Mouse (Mus musculus) adrenal gland, postnatal 25 days (tissue): Measurements from ENCODE around the gene Tnfaip3. TPM values are rescaled to one million over a fixed set of nuclear protein-coding genes. Genes with fewer than 3 reads are reported as not detected.

Source experiments
- DNase-seq: peaks from one replicate; pipeline ENCODE4 v3.0.0; 2021; ENCODE audit warnings: mixed read lengths
- long read RNA-seq: library from polyadenylated mRNA; stranded (forward); transcript quantifications from one replicate; pipeline ENCODE4 v2.0.0, GENCODE M21; 2021
- total RNA-seq: library from RNA; stranded (reverse); gene quantifications from 2 replicates; pipeline ENCODE4 v1.2.3, GENCODE M21; 2021

Tnfaip3 gene
- total RNA-seq, result 3.3 and 6.5 TPM in 2 replicates
- long read RNA-seq, full-length matches to known transcripts, result 3 of 4 reads
- long read RNA-seq, partial matches to known transcripts, result 1 of 4 reads
- long read RNA-seq, other reads (novel, unspliced or antisense), result 0 of 4 reads

DNA sequence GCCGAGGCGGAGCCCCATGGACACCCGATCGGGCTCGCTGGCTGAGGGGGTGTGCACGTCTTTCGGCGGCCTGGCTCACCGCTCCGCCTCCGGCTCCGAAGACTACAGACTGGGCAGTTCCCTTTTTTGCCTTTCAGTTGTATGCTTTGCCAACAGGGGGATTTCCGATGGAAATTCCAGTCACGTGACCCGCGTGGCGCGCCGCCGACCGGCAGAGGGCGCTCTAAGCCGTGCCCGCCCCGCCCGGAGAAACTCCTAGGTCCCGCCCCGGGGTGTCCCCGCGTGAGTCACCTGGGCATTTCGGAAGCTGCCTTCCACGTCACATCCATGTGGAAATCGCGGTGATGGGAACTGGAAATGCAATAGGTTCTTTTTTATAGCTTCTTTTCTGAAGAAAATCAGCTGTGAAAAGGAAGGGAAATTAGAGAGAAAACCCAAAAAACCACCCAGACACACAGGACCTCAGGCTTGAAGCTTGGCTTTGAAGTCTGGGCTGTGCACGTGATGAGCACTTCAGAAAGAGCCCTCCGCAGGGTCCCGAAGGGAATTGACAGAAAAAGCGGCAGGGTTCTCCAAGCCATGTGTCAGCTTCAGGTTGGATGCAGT lies at the start of gene Tnfaip3:
Tnfaip3 (minus strand) TSS at position 401 of the 606 bp plus-strand sequence.
- DNase-seq, result peak; percentile 97

DNA sequence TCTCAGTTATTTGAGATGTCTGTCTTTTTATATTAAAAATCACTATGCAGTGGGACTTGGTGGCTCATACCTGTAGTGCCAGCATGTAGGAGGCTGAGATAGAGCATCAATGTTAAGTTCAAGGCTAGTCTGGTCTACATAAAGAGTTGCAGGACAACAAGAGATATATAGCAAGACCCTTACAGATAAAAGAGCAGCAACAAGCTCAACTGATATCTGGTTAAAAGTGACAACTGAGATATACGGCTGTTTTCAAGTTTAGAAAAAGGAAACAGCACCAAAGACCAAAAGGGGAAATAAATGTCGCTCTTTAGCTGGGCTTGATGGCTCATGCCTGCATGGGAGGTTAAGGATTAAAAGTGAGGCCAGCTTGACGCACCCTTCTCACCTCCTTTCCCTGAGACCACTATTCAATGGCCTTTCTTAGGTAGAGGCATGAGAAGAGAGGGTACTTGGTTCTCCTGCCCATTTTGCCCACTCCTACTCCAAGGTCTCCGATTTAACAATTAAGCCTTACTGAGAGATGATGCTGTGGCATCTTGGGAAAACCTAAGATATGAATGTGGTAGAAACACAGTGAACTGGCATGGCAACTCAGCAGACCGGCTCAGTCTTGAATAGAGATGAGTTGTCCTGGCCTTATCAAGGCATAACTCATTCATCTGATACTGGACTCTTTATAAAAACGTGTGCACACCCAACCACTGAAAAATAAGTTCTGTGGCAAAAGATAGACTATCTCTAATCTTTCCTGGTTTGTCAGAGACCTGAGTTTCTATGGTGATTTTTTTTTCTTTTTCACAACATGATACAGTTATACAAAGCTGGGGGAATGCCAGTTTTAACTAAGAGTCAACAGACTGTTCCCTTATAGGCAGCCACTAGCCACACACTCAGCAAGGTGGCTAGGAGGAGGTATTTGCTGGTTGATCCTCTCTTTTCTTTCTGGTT lies 49.5 kb upstream of the Tnfaip3 start:
- DNase-seq, result no peak

DNA sequence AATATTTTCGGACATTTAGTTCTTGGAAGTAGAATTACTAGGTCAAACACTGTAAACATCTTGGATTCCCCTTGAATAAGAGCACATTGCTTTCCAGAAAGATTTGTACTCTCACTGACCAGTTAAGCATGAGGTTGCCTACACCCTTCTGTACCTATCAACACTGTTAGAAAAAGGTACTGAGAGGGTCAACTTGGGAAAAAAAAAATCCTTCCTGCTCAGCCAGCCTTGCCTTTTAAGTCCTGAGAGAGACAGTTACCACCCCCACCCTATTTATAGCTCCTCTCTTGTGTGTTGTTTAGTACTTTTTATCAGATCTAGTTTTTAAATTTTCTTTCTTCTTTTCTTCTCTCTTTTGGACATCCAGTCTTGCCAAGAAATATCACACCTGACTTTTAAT lies 48.2 kb upstream of the Tnfaip3 start:
- no peak for DNase-seq

DNA sequence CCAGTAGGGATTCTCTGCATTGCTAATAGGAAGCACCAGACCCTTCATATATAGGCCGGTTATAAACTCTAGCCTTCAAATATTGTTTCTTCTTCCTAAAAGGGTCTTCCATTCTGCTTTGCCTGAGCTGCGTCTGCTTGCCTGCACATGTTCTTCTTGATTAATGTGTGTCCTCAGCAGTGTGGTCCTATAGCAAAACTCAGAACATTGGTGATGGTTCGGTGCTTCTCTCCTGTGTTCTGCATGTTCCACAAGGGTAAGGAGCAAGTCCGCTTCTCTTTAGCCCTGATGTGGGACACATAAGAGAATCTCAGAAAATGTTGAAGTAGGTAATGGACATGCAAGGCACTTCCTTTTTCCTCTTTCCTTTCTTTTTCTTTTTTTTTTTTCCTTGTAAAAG lies 47.8 kb upstream of the Tnfaip3 start:
- DNase-seq, result no peak

DNA sequence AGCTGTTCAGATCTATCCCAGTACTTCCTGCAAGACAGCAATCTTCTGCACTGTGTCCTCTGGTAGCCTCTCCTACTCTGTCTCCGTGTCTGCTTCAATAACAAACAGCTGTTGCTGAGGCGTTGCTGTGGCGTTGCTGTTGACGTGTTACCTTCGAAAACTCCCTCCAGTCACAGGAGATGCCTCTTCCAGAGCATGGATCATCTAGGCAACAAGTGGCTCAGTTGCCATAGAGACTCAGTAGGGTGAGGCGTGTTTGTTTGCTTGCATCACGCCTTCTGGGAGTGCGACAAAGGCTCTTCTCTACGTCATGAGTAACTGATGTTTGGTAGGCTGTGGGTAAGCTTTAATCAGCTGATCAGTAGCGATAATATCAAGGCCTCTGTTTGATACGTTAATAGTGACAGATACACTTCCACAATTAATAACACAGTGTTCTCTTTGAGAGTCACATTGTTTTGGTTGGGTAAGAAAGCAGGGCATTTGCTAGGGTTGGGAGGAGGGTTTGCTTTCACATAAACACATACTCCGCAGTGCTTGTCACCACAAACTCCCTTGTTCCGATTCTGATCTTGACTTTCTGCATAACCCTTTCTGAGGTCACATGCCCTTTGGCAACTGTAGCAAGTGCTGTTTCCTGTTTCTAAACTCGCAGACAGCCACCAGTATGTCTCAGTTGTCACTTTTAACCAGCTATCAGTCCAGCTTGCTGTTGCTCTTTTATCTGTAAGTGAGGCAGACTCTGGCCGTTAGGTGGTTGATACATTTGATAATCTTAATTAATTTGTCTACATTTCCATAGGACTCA lies 46.8 kb upstream of the Tnfaip3 start:
- DNase-seq, result no peak

DNA sequence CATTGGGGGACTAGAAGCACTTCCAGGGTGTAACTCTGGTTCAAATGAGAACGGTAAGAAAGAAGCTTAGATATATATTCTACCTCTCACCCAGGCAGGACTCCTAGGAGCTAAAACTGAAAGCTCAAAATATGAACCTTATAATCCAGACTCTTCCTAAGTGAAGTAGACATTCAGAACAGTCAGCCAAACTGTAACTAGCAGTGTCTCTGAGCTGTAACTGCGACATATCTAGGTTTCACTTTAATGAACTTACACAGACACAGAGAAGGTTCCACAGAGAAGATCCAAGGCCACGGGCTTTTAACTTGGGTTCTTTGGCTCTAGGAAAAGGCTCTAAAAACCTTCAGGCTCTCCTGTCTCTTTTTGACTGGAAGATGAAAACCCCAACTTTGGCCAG lies 45.7 kb upstream of the Tnfaip3 start:
- no peak for DNase-seq

DNA sequence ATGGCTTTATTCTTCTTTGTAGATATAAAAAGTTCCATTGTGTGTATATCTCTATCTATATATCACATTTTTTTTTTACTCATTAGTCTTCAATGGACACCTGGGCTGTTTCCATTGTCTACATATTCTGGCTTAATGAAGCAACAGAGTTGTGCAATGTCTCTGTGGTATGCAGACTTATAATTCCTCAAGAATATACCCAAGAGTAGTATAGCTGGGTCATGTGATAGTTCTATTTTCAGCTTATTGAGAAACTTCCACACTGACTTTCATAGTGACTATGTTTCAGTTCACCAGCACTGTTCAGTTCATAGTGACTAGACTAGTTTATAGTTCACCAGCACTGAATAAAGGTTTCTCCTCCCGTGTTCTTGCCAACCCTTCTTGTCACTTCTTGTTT lies 38.1 kb upstream of the Tnfaip3 start:
- DNase-seq, result no peak

DNA sequence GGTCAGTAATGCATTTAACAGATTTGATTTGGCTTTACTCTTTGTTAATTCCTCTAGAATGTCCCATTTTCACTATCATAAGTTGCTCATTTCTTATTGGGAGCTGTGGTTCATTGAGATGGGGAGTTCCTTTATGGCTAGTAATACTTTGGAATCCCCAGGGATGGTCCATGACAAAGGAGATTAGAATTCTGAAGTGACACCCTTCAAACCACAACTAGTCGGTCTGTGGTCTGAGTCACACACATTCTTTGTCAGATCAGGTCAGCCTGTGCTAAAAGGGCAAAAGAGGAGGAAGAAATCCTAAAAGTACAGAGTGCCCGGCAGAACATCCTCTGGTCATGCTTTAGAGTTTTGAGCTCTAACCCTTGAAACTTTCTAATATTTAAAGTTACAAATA lies 30.5 kb upstream of the Tnfaip3 start:
- DNase-seq, result no peak

DNA sequence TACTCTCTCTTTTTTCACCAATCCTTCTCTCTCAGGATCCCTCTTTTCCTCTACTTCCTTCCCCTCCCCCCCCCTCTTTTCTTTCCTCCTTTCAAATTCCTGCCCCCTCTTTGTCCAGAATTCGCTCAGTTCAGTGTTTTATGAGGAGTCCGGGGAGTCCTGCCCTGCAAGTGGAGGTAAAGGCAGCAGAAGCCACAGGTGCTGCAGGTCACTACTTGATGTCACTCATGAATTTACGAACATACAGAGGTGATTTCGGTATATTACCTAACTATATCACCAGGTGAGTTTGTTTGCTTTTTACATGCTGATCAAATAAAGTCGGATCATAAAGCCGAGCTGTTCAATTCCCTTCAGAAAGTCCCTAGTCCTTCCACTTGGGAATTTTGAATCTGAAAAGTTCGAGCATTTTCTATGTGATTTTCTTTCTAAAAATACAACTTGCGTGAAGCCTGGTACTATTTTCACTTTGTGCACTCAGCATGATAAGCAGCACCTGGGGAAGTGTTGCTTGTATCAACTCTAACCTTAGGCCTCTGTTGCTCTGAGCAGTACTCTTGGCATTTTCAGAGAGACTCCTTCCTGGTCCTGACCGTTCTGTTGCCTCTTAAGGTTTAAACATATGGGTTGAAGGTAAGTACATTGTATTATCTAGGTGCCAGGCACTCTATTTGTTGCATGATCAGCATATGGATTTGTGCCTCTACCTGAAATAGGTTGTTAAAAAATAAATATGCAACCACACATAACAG lies 29.5 kb upstream of the Tnfaip3 start:
- DNase-seq, result no peak

DNA sequence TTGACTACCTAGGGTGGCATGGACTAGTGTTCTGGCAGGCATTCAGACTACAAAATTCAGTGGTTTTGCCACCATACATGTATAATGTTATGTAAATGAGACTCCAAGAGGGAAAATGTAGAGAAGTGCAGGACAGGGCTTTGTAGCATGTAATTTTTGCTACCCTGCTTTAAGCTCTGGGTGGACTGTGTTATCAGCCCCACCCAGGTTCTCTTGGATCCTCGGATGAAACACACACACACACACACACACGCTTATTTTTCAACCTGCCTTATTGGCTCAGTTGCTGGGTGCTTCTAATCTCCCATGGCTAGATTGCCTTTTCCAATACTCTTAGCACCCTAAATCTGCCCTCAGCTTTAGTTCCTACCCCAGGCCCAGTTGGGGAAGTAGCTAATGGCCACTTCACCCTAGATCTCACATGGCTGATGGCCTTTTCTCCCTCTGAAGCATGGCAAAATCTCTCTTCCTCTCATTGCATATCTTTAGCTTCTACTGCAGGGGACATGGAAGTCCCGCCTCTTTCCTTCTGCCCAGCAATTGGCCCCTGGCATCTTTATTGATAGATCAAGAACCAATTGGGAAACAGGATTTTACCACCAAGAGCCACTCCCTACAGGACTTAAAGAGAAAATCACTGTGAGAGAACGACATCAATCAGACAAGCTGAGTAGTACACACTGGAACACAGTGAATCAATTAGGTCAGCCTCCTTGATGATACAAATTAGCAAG lies 28.2 kb upstream of the Tnfaip3 start:
- no peak for DNase-seq

DNA sequence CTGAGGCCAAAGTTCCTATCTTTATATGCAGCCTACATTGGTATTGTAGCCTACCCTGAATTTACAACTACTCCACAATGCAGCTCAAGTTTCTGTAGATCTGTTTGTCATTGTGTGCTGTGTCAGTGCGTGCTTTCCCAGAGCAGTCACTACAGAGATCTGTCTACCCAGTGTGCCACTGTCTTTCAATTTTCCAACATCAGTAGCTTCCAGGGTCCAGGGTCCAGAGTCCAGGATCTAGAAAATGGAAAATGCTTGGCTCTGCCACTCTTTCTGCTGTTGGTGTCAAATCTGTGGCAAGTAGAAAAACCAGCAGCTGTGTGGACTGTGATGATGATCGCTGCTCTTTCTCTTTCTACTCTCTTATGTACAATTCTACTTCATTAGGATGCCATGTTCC lies 24.7 kb upstream of the Tnfaip3 start:
- no peak for DNase-seq

DNA sequence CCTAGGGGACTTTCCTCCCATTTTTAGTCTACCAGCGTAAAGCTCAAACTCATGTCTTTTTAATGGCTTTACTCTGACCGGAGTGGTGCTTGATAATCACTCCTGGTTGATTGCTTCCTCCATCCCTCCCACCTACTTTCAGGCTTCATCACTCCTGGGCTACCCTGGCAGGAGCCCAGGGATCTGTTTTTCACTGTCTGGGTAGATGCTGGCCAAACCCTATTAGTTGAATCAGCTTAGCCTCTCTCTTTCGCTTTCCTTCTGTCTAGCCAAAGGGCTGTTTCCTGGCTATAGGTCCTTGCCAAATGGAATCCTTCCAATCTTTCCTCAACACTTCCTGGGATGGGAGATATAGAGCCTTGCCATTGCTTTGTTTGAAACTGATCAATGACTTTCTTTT lies 19.3 kb upstream of the Tnfaip3 start:
- DNase-seq, result no peak

DNA sequence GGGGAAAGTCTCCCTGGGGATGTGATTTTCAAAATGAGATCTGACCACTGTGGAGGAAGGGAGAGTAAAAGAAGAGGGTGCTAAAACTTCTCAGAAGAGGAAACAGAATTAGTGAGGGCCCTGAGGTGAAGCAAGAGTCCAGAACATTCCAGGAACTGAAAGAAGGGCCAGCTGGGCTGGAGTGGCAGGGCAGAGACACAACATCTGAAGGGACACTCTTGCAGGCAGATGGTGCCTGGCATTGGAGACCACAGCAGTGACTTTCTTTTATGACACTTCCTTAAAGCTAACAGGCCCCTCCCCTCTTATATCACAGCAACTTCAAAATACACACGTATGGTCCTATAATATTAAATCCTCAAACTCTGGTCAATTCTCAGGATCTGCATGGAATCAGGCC lies 18.2 kb upstream of the Tnfaip3 start:
- no peak for DNase-seq

DNA sequence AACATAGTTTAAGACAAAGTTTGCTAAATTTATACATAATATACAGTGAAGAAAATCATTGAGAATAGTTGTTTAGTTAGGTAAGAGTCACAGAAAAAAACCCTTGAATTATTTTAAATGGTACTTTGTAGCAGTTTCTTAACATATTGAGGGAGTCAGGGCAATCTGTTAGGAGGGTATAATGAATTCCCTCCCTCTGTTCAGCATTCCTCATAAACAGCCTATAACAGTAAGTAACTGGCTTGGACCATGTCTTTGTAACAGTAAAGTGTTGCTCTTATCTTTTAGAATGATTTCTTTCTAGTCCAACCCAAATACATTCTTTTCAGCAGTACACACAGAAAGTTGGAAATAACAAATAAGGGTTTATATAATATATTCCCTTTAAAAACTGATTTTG lies 16.4 kb upstream of the Tnfaip3 start:
- DNase-seq, result no peak

DNA sequence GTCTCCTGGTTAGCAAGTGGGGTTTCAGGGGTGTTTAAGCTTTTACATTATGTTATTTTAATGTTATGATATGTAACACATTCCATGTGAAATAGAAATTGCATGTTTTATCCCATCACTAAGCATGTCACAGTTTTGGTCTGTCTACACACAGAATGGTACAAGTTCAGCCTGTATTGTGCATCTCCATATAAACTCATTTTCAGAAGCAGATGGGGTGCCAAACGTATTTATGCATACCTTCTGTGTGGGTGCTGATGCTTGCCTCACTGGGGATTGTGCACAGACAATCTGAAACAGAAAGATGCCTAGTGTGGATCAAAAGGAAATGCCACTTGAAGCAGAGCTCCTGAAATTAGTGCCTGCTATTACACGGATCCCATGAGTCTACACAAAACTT lies 15.2 kb upstream of the Tnfaip3 start:
- DNase-seq, result no peak

DNA sequence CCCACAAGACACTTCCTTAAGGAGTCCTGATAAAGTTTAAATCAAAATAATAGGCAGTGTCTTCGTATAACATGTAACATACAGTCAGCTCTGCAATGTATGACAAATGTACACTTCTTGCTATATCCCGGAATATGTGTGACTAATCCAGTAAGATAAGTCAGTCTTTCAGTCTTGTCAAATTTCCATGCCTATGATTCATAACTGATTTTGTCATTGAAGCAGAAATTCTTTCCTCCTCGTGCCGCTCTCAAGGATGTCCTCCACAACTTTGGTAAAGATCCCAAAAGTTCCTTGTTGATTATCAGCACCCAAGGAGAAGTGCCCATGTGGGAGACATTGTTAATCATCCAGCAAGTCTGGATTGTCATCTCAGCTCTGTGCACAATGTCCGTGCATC lies 11.3 kb upstream of the Tnfaip3 start:
- no peak for DNase-seq

DNA sequence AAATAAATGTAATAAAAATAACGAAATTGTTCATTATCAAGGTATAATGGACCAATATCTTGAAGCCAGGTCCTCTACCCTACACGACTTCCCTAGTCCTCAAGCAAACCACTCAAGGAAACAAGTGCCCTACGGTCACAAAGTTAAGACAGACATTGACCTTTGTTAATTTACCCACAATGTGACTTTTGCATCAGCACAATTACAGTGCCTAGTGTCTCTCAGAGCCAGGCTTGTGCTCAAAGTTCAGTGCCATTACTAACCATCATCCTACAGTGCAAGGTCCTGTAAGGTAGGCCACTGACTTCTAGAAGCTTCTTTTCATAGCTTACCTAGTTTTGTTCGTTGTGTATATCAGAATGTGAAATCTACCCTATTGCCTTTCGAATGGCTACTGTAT lies 8.9 kb upstream of the Tnfaip3 start:
- DNase-seq, result no peak

DNA sequence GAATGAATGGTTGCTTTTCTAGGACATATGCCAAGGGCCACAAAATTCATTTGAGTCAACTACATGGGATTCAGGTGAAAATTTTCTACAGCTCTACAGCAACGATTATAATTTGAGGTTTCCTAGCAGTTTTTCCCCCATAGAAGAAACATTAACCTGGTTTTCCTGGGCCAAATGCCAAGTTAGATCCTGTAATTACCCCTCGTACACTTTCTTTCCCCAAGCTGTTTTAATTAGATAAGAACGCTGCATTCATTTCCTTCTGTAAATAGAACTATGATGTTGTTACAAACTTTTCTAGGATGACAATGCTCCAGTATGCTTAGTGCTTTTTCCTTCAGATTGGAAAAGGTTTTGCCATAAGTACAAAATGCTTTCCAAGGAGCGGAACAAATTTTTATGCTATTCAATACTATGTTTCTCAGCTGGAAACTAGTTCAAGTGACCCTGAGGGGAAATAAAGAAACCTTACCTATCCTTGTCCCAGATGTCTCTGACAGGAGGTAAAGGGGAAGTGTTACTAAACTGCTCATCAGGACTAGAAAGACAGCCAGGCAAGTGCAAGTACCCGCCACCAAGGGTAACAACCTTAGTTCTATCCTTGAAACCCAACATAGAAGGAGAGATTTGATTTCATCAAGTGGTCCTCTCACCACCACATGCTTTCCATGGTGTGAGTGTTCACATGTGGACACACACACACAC lies 8.3 kb upstream of the Tnfaip3 start:
- no peak for DNase-seq

DNA sequence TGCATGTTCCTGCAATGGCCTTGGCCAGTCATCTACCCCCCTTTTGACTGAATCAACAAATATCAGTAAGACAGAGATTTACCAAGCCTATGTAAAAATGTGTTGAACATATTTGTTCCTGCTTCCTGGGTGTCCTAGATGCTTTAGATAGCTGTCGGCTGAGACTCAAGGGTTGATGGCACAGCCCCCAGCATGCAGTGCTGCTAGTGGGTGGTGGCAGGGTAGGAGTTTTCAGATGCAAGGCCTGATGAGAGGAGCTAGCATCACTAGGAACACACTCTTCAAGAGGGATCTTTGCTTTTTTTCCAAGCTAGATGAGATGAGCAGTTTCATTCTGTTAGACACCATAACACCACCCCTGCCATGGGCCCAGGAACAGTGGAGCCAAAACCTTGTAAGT lies 6.8 kb upstream of the Tnfaip3 start:
- DNase-seq, result no peak

DNA sequence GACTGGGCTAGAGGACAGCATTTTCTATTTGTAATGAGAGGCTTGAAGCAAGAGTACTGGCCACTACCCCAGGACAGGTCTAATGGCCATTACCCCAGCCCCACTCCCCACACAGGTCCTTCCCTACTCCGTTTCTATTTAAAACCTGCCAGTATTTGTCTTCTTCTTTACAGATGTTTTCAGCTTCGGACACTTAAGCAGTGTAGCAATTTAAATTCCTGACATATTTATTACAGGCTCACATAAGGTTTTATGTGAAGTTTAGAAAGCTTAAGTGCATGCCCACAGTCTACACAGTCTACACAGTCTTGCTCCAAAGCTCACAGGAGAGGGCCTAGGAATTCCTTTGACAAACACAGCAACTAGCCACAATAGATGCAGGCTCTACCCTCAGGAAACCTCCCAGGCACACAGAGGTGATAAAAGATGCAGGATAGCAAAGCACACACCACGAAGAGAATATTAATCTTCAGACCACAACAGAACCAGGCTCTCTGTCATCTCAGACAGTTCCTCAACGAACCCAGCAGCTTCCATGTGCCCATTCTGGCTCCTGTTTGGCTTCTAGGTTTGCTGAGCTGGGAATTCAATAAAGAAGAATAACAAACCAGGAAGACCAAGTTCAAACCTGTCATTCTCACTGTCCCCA lies 1.5 kb upstream of the Tnfaip3 start:
- DNase-seq, result no peak
